Mouse (Mus musculus): Measurements from ENCODE around the gene Slc12a7. TPM values are rescaled to one million over a fixed set of nuclear protein-coding genes. Genes with fewer than 3 reads are reported as not detected.

Gene Slc12a7
- polyA plus RNA-seq, 1 experiment from 2014 or later: 52.1 TPM

DNA sequence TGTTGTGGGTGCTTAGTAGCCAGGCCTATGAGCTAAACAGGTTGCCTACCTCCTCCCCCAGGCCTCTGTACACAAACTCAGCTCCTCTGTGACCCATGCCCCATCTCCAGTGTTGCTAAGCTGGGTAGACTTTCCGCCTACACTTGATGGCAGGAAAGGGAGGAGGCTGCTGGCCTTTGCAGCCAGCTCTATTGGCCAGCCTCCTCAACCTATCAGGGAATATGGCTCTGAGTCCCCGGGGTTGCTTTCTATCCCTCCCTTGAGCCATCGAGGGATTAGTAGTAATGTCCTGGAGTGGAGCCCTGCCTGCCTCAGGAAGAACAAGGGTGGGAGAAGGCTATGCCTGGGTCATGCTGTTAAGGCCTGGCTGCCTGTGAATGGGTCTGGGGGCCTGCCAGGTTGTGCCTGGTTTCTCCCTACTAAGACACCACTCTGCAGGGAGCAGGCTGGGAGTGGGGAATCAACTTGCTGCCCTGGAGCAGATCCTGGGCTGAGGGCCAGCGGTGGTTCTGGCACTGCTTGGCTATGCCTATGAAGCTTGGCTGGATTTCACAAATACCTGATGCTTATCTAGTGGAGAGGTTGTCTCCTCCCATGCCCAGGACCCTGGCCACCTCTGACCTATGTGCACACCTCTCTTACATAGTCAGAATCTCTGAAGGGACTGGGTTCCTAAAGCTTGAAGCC, 40.8 kb downstream of the Slc12a7 start:
- ATAC-seq (ENCODE audit: insufficient number of reproducible peaks, low FRiP score): no peak
- Histone ChIP-seq H3K4me1 (replicated peaks) (peaks cover 75% of the 10 kb centered on the region), H3K27me3 (replicated peaks) (no peaks in the 10 kb centered on the region), H3K4me3 (no peak overlapping the region), H3K4me2 (no peak overlapping the region), H3K9me3 (replicated peaks) (no peaks in the 10 kb centered on the region), H3K9ac (no peak overlapping the region), H3K36me3 (peaks cover 8% of the 10 kb centered on the region), H3K27ac (ENCODE audit: poor library complexity, severe bottlenecking) (0 out of 2 replicates have a peak overlapping the region, but pooled peaks have one; percentile 24)
- WGBS: 59% methylated on average over 4 of the region's 4 CpGs

DNA sequence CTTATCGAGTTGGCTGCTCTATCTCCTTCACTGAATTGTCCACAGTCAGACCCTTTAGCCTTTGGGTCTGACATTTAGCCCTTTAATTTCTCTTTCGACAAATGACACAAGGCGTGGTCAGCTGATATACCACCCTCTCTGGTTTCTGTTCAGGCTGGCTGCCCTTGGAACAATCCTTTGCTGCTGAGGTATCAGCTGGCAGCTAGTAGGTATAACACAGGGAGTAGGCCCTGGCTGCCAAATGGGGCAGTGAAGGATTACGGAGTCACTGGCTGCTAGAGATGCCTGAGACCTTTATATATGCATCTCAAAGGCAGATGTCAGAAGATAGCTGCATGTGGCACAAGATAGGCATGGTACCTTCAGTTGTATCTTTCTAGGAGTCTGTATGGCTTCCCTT, 42.9 kb downstream of the Slc12a7 start:
- peaks cover 8% of the 10 kb centered on the region for H3K36me3 ChIP-seq
- no peaks in the 10 kb centered on the region for H3K9me3 ChIP-seq (replicated peaks)
- no peak overlapping the region for H3K4me3 ChIP-seq
- peak overlapping the region; percentile 37; the same call in 1 of the 2 replicates for H3K9ac ChIP-seq
- H3K27me3 ChIP-seq (replicated peaks): no peaks in the 10 kb centered on the region
- H3K4me2 ChIP-seq: no peak overlapping the region
- ATAC-seq (ENCODE audit: insufficient number of reproducible peaks, low FRiP score): no peak
- H3K27ac ChIP-seq (ENCODE audit: poor library complexity, severe bottlenecking): no peak overlapping the region
- WGBS: 63% methylated on average over 4 of the region's 4 CpGs
- H3K4me1 ChIP-seq (replicated peaks): peaks cover 64% of the 10 kb centered on the region

DNA sequence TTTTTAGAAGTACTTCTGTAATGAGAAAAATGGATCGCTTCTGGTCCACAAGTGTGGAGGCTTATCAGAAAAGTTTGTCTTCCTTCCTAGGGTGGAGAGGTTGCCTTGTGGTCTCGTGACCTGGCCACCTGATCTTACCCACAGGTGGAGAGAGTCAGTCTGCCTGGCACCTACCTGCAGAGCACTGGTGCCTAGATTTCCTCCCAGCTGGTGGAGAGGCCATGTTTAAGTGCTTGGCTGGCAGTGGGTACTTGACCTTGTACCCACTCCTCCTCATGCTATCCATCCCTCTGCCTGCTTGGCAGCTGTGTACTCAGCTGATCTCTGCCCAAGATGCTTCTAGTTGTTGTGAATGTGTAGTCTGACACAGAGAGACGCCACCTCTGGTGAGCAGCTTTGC, 44.7 kb downstream of the Slc12a7 start:
- Histone ChIP-seq H3K4me3 (no peak overlapping the region), H3K27ac (ENCODE audit: poor library complexity, severe bottlenecking) (no peak overlapping the region), H3K27me3 (replicated peaks) (no peaks in the 10 kb centered on the region), H3K4me2 (no peak overlapping the region), H3K9me3 (replicated peaks) (no peaks in the 10 kb centered on the region), H3K4me1 (replicated peaks) (peaks cover 59% of the 10 kb centered on the region), H3K9ac (no peak overlapping the region), H3K36me3 (peaks cover 8% of the 10 kb centered on the region)
- 85% methylated on average over 3 of the region's 3 CpGs for WGBS
- no peak for ATAC-seq (ENCODE audit: insufficient number of reproducible peaks, low FRiP score)

DNA sequence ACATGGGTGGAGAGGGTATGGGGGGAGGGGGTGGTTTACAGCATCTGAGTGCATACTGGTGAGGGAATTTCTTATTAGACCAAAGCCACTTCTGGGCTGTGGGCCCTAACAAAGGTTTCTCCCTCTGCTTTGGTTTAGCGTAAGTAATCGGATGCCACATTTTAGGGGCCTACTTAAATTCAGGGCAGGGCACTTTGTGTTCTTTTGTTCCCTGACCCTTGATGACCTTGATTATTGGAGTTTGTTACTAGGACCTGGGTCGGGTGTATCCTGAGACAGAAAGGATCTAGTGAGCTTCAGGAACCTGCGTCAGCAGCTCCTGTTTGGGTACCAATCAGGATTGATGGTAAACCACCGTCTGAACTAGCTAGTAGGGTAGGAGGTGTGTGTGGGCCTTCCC, 49.6 kb downstream of the Slc12a7 start:
- Histone ChIP-seq H3K9ac (no peak overlapping the region), H3K27ac (ENCODE audit: poor library complexity, severe bottlenecking) (no peak overlapping the region), H3K4me2 (no peak overlapping the region), H3K4me1 (replicated peaks) (peaks cover 26% of the 10 kb centered on the region), H3K36me3 (peaks cover 38% of the 10 kb centered on the region), H3K4me3 (no peak overlapping the region), H3K9me3 (replicated peaks) (no peaks in the 10 kb centered on the region), H3K27me3 (replicated peaks) (no peaks in the 10 kb centered on the region)
- WGBS: 69% methylated on average over 5 of the region's 5 CpGs
- no peak for ATAC-seq (ENCODE audit: insufficient number of reproducible peaks, low FRiP score)

DNA sequence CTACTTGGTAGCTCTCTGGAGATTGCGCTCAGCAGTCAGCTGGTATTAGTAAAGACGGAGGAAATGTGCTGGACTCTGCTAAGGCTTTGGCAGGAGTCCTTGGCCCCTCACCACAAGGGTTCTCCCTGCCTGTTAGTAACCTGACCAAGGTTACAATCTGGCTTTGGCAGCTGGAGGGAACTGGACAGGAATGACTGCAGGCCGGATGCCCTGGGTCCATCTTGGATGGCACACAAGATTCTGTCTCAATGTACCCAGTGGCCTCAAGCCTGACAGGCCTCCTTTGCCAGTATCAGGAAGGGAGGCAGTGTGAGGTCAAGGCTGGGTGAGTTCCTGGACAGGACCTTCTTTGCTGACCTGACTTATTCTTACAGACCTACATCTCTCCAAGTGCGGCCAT, 59.3 kb downstream of the Slc12a7 start:
- H3K27me3 ChIP-seq (replicated peaks): no peaks in the 10 kb centered on the region
- 92% methylated on average over 4 of the region's 4 CpGs for WGBS
- H3K9me3 ChIP-seq (replicated peaks): no peaks in the 10 kb centered on the region
- no peak overlapping the region for H3K9ac ChIP-seq
- H3K4me3 ChIP-seq: no peak overlapping the region
- no peak for ATAC-seq (ENCODE audit: insufficient number of reproducible peaks, low FRiP score)
- H3K4me2 ChIP-seq: no peak overlapping the region
- no peaks in the 10 kb centered on the region for H3K4me1 ChIP-seq (replicated peaks)
- H3K36me3 ChIP-seq: peaks cover 96% of the 10 kb centered on the region
- no peak overlapping the region for H3K27ac ChIP-seq (ENCODE audit: poor library complexity, severe bottlenecking)

DNA sequence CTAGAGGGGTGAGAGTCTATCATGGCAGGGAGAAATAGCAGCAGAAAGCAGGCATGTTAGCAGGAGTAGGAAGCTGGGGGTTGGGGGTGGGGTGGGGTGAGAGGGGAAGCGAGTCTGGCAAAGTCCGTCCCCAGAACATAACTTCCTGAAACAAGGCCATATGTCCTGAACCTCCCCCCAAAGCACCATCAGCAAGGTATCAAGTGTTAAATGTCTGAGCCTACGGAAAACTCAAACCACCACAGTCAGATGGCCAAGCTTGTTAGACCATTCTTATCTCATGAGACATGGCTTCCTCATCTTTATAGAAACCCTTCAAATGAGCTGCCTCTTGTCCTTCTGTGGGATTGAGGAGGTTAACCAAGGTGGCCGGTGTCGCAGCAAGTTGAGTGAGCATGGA, 60.3 kb downstream of the Slc12a7 start:
- Histone ChIP-seq H3K9me3 (replicated peaks) (no peaks in the 10 kb centered on the region), H3K4me2 (no peak overlapping the region), H3K27ac (ENCODE audit: poor library complexity, severe bottlenecking) (no peak overlapping the region), H3K4me1 (replicated peaks) (no peaks in the 10 kb centered on the region), H3K36me3 (peaks cover 94% of the 10 kb centered on the region), H3K27me3 (replicated peaks) (no peaks in the 10 kb centered on the region), H3K4me3 (no peak overlapping the region), H3K9ac (no peak overlapping the region)
- 66% methylated on average over 5 of the region's 5 CpGs for WGBS
- no peak for ATAC-seq (ENCODE audit: insufficient number of reproducible peaks, low FRiP score)

DNA sequence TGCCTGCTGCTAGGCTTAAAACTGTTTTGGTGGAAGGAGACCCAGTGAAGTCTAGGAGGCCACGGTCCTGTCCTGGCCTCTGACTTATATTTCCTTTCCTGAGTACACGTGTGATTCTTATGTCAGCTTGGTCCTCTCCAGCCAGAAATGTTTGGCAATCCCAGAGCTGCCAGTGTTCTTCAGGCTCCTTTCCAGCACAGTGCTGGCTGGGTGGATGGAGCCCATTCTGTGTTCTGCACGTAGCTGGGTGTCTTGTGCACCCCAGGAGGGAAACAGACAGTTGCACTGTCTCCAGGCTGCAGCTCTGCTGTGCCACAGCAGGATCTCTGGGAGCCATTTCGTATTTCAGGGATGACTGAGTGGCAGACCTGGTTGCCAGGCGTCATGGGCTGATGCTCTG, 66.2 kb downstream of the Slc12a7 start:
- H3K36me3 ChIP-seq: peaks cover 84% of the 10 kb centered on the region

DNA sequence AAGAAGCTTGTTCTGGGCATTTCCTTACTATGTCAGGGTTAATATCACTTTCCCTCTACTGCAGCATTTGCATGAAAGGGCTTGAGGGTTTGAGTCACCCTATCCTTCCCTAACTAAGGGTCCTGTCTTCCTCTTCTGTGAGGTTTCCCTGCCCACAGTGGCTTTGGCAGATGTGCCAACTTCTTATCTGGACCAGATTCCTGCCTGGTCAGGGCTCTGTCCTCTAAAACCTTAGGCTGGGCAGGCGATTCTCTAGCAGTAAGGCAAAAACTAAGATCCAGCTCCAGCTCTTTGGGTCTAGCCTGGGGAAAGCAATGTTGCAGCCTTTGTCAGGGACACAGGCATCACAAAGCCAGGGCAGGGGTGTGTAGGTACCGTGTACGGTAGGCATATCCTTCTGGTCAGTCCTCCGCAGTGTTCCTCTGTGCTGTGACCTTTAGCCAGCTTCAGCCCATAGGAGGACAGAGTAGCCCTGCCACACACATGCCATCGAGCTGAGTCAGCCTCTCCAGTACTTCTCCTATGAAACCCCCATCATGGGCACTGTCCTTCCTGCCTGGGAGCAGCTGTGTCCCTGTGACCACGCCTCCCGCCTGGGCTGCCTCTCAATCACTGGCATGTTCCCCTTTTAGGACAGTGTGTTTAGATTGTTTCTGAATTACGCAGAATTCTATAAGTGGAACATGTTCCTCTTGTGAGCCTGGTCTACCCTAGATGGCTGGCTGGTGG, 70.7 kb downstream of the Slc12a7 start:
- Histone ChIP-seq H3K36me3 (peaks cover 83% of the 10 kb centered on the region), H3K9ac (peak overlapping the region; percentile 34; the same call in 1 of the 2 replicates), H3K4me2 (no peak overlapping the region), H3K4me1 (replicated peaks) (peaks cover 35% of the 10 kb centered on the region), H3K9me3 (replicated peaks) (no peaks in the 10 kb centered on the region), H3K4me3 (no peak overlapping the region), H3K27me3 (replicated peaks) (no peaks in the 10 kb centered on the region), H3K27ac (ENCODE audit: poor library complexity, severe bottlenecking) (peak overlapping the region; percentile 94)
- ATAC-seq (ENCODE audit: insufficient number of reproducible peaks, low FRiP score): peak; percentile 86
- 51% methylated on average over 8 of the region's 8 CpGs for WGBS

More for the DNA sequence above, 66.2 kb downstream of the Slc12a7 start:
- no peaks in the 10 kb centered on the region for H3K9me3 ChIP-seq (replicated peaks)
- no peaks in the 10 kb centered on the region for H3K27me3 ChIP-seq (replicated peaks)
- no peak overlapping the region for H3K4me3 ChIP-seq
- WGBS: 85% methylated on average over 5 of the region's 5 CpGs
- peaks cover 17% of the 10 kb centered on the region for H3K4me1 ChIP-seq (replicated peaks)
- no peak overlapping the region for H3K4me2 ChIP-seq
- ATAC-seq (ENCODE audit: insufficient number of reproducible peaks, low FRiP score): no peak
- no peak overlapping the region for H3K9ac ChIP-seq
- H3K27ac ChIP-seq (ENCODE audit: poor library complexity, severe bottlenecking): no peak overlapping the region

DNA sequence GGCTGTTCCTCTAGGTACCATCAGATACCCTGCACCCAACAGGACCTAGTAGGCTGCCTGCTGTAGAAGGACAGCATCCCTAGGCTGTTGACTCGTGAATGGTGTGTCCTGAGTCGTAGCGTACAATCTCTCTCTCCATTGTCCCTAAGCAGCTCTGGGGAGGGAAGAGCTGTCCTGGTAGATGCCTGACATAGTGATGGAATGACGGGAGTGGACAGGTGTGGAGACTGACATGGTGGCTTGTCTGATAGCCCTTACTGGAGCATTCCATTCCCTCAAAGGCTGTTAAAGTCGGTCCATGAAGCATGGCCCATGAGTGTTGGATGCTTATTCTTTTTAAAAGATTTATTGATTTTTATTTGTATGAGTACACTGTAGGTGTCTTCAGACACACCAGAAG, 72.0 kb downstream of the Slc12a7 start:
- H3K4me1 ChIP-seq (replicated peaks): peaks cover 34% of the 10 kb centered on the region
- H3K9ac ChIP-seq: no peak overlapping the region
- H3K4me3 ChIP-seq: no peak overlapping the region
- 88% methylated on average over 5 of the region's 5 CpGs for WGBS
- H3K36me3 ChIP-seq: peaks cover 83% of the 10 kb centered on the region
- H3K9me3 ChIP-seq (replicated peaks): no peaks in the 10 kb centered on the region
- peak overlapping the region; percentile 94 for H3K27ac ChIP-seq (ENCODE audit: poor library complexity, severe bottlenecking)
- no peak for ATAC-seq (ENCODE audit: insufficient number of reproducible peaks, low FRiP score)
- H3K27me3 ChIP-seq (replicated peaks): no peaks in the 10 kb centered on the region
- H3K4me2 ChIP-seq: no peak overlapping the region

DNA sequence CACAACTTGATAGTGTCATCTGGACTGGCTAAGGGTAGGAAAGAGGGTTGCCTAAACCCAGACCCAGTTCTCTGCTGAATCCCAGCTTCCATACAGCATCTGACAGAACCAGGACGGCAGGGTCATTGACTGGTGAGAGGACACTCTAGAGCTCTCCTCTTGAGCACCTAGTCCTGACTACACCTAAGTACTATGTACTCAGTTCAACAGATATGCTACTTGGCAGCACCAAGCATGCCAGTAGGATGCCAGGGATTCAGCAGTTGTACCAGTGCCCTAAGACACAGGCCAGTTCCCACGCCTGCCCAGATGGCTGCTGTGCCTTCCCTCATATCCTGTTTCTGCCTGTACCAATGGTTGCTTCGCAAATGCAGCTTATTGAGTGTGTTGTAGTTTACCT, 80.0 kb downstream of the Slc12a7 start:
- H3K9me3 ChIP-seq (replicated peaks): no peaks in the 10 kb centered on the region
- no peak overlapping the region for H3K4me2 ChIP-seq
- H3K4me3 ChIP-seq: no peak overlapping the region
- H3K9ac ChIP-seq: no peak overlapping the region
- no peaks in the 10 kb centered on the region for H3K4me1 ChIP-seq (replicated peaks)
- H3K36me3 ChIP-seq: peaks cover 88% of the 10 kb centered on the region
- no peak for ATAC-seq (ENCODE audit: insufficient number of reproducible peaks, low FRiP score)
- no peaks in the 10 kb centered on the region for H3K27me3 ChIP-seq (replicated peaks)
- no peak overlapping the region for H3K27ac ChIP-seq (ENCODE audit: poor library complexity, severe bottlenecking)
- WGBS: 88% methylated on average over 3 of the region's 3 CpGs

DNA sequence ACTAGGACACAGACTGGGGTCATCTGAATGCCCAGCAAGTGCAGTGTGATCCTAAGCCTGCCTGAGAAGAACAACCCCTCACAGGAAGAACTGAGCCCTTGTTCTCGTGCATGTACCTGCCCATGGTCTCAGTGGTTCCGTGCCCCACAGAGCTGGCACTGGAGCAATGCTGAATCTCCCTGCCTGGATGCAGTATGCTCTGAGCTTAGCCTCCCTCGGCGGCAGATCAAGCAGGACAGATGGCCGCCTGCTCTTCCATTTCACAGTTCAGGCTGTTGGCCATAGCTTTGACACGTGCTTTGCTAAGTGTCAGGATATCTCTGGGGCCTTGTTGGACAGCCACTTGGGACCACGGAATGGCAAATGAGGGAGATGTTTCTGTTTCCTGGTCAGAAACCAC, 81.3 kb downstream of the Slc12a7 start:
- 85% methylated on average over 7 of the region's 7 CpGs for WGBS
- no peak overlapping the region for H3K4me2 ChIP-seq
- no peaks in the 10 kb centered on the region for H3K27me3 ChIP-seq (replicated peaks)
- H3K9me3 ChIP-seq (replicated peaks): no peaks in the 10 kb centered on the region
- H3K27ac ChIP-seq (ENCODE audit: poor library complexity, severe bottlenecking): no peak overlapping the region
- no peak overlapping the region for H3K9ac ChIP-seq
- no peaks in the 10 kb centered on the region for H3K4me1 ChIP-seq (replicated peaks)
- no peak for ATAC-seq (ENCODE audit: insufficient number of reproducible peaks, low FRiP score)
- H3K36me3 ChIP-seq: peaks cover 76% of the 10 kb centered on the region
- no peak overlapping the region for H3K4me3 ChIP-seq

Measured in heart, embryonic 12.5 days (tissue).